Mouse (Mus musculus): ENCODE data around the gene Bmp2. TPM values are rescaled to one million over a fixed set of nuclear protein-coding genes. Genes with fewer than 3 reads are reported as not detected.

Gene Bmp2
- 3.2 and 3.6 TPM in 2 replicates for polyA plus RNA-seq (2015; fragmentation: Nextera tagmentation; extraction: Ambion mirVana)

DNA sequence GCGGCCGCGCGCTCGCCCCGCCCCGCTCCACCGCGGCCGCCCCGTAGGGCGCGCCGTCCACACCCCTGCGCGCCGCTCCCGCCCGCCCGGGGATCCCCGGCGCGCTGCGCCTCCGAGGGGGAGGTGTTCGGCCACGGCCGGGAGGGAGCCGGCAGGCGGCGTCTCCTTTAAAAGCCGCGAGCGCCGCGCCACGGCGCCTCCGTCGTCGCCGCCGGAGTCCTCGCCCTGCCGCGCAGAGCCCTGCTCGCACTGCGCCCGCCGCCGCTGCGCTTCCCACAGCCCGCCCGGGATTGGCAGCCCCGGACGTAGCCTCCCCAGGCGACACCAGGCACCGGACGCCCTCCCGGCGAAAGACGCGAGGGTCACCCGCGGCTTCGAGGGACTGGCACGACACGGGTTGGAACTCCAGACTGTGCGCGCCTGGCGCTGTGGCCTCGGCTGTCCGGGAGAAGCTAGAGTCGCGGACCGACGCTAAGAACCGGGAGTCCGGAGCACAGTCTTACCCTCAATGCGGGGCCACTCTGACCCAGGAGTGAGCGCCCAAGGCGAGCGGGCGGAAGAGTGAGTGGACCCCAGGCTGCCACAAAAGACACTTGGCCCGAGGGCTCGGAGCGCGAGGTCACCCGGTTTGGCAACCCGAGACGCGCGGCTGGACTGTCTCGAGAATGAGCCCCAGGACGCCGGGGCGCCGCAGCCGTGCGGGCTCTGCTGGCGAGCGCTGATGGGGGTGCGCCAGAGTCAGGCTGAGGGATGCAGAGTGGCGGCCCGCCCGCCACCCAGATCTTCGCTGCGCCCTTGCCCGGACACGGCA lies at the start of gene Bmp2:
TSS of gene Bmp2 (plus strand) at position 129 of the 811 bp plus-strand sequence.
- Histone ChIP-seq H3K27ac (ENCODE audit: low read length) (no peak within 1 kb of the TSS), H3K27me3 (ENCODE audit: control insufficient read depth, insufficient read depth, low read depth, low read length) (peaks cover 29% of the 10 kb centered on the region), H3K4me2 (ENCODE audit: low read length) (peak within 1 kb of the TSS; percentile 96), H3K9ac (ENCODE audit: low read depth, low read length) (peak within 1 kb of the TSS; percentile 73), H3K36me3 (ENCODE audit: control insufficient read depth, insufficient read depth, low read length) (no peaks in the 10 kb centered on the region), H3K4me3 (ENCODE audit: low read depth, low read length) (peak within 1 kb of the TSS; percentile 73), H3K4me1 (ENCODE audit: control insufficient read depth, insufficient read depth, low read length) (peaks cover 10% of the 10 kb centered on the region; the same call in 1 of the 2 replicates), H3K9me3 (replicated peaks; ENCODE audit: control insufficient read depth, low read length, poor library complexity, severe bottlenecking) (no peaks in the 10 kb centered on the region)
- under 1% methylated on average over 104 of the region's 110 CpGs for WGBS
- peak; percentile 79 for ATAC-seq

DNA sequence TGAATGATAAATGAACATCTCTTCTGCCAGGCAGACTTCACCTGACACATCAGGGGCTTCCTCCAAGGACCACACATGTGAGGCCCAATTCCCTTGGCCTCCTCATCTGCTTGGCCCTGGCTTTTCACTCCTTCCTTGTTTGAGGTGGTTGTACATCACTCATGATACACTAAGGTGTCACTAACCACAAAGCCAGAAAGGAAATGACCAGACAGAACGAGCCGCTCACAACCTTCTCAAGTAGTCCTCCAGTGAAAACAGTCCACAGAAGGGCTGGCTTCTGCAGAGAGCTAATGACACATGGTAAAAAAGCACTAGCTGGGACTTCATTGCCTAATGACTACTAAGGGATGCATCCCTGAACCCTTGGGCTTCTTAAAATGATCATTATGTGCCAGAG lies 46.3 kb upstream of the Bmp2 start:
- Histone ChIP-seq H3K9ac (ENCODE audit: low read depth, low read length) (no peak overlapping the region), H3K36me3 (ENCODE audit: control insufficient read depth, insufficient read depth, low read length) (no peaks in the 10 kb centered on the region), H3K27me3 (ENCODE audit: control insufficient read depth, insufficient read depth, low read depth, low read length) (no peaks in the 10 kb centered on the region), H3K27ac (ENCODE audit: low read length) (no peak overlapping the region), H3K4me3 (ENCODE audit: low read depth, low read length) (no peak overlapping the region), H3K4me2 (ENCODE audit: low read length) (no peak overlapping the region), H3K9me3 (replicated peaks; ENCODE audit: control insufficient read depth, low read length, poor library complexity, severe bottlenecking) (no peaks in the 10 kb centered on the region), H3K4me1 (ENCODE audit: control insufficient read depth, insufficient read depth, low read length) (no peaks in the 10 kb centered on the region)
- 96% methylated on average over 2 of the region's 2 CpGs for WGBS
- no peak for ATAC-seq

DNA sequence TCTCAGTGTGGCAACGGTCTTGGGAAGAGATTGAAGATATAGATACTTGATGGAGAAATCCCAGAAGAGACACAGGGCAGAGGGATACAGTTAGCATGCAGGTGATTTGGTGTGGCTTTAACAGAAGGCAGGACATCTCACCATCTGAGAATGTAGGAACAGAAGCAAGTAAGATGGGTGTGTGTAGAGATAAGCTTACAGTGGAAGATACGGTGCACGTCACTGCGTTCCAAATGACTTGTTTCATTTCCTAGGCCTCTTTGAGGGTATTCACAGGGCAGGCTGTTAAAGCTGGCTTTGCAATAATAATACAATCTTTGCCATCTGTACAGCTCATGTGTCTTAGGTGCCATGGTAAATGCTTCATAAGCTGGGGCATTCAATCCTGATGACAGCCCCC lies 44.9 kb upstream of the Bmp2 start:
- H3K4me2 ChIP-seq (ENCODE audit: low read length), result no peak overlapping the region
- H3K36me3 ChIP-seq (ENCODE audit: control insufficient read depth, insufficient read depth, low read length), result no peaks in the 10 kb centered on the region
- 89% methylated on average over 4 of the region's 4 CpGs for WGBS
- H3K9me3 ChIP-seq (replicated peaks; ENCODE audit: control insufficient read depth, low read length, poor library complexity, severe bottlenecking), result no peaks in the 10 kb centered on the region
- H3K27me3 ChIP-seq (ENCODE audit: control insufficient read depth, insufficient read depth, low read depth, low read length), result no peaks in the 10 kb centered on the region
- ATAC-seq, result no peak
- H3K27ac ChIP-seq (ENCODE audit: low read length), result no peak overlapping the region
- H3K9ac ChIP-seq (ENCODE audit: low read depth, low read length), result no peak overlapping the region
- H3K4me1 ChIP-seq (ENCODE audit: control insufficient read depth, insufficient read depth, low read length), result no peaks in the 10 kb centered on the region
- no peak overlapping the region for H3K4me3 ChIP-seq (ENCODE audit: low read depth, low read length)

DNA sequence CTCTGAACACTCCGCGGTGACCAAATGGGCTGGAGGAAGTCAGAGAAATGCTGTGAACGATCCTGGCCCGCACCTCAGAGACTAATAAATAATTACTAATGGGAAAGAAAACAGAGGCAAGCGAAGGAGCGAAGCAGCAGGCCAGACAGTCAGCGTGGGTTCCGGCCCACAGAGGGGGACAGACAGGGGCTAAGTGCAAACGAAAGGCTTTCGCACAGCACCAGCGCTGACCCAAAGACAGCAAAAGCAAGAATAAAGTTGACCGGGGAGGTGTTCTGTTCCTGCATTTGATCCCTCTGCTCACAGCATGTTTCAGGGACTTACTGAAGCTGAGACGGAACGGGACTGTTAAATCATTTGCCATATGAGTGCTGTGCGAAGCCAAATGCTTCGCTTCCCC lies 42.8 kb upstream of the Bmp2 start:
- Histone ChIP-seq H3K4me3 (ENCODE audit: low read depth, low read length) (no peak overlapping the region), H3K27ac (ENCODE audit: low read length) (no peak overlapping the region), H3K4me2 (ENCODE audit: low read length) (no peak overlapping the region), H3K27me3 (ENCODE audit: control insufficient read depth, insufficient read depth, low read depth, low read length) (no peaks in the 10 kb centered on the region), H3K36me3 (ENCODE audit: control insufficient read depth, insufficient read depth, low read length) (no peaks in the 10 kb centered on the region), H3K9ac (ENCODE audit: low read depth, low read length) (no peak overlapping the region), H3K9me3 (replicated peaks; ENCODE audit: control insufficient read depth, low read length, poor library complexity, severe bottlenecking) (no peaks in the 10 kb centered on the region), H3K4me1 (ENCODE audit: control insufficient read depth, insufficient read depth, low read length) (no peaks in the 10 kb centered on the region)
- ATAC-seq, result no peak
- 78% methylated on average over 16 of the region's 16 CpGs for WGBS

DNA sequence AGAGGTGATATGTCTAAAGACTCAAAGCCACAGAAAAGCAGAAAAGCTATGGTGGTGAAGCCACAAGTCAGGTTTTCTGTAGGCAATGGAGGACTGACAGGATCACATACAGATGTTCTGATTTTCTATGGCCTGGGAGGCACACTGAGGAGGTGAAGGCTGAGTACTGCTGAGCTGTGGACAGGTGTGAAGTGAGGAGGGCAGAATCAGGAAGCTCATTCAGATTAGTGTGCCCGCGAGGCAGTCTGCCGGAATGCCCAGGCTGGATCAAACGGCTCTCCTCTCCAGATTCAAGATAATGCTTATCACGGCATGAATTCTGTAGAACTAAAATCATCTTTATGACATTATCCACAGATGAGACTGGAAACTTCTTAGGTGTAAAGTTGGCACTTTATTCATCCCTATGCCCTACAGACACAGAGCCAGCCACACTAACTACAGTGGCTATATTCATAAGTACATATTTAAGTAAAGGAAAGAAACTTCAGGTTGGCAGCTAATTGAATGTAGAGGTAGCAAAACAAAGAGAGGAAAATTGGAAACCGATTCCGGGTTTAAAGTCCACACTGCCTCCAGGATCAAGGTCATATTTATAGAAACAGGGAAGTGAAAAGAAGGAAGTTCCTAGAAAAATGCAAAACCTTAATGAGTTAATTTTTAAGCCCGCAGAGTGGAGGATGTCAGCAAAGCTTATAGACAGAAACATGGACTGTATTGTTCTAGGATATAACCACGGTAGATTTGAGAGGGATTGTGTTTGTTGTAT lies 40.8 kb upstream of the Bmp2 start:
- 82% methylated on average over 9 of the region's 9 CpGs for WGBS
- ATAC-seq, result no peak

DNA sequence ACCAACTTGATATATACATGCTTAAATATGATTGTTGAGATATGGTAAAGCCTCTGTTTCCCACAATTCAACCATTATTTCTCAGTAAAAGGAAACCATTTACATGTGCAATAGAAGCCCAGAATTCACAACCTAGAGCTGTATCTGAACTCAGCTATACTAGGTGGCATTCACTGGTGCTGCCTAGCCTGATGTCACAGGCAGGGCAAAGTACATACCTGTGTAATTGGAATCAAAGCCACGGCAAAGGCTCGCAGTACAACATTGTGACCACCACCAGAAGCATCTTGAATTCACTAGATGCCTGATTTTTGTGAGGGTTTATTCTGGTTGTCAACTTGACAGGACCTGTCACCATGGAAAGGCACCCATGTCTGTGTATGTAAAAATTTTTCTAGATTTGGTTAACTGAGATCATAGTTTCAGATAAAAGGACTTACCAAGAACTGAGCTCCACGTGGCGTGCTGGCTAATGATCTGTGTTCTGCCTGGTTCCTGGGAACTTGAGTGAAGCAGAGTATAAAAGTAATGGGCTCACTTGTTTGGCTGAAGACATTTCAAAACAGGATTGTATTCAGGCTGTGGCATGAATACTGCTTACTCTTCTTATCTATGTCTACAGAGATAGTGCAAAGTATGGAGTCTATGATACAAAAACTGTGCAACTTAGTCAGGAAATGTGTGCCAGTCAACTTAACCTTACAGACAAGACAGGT lies 35.5 kb upstream of the Bmp2 start:
- H3K36me3 ChIP-seq (ENCODE audit: control insufficient read depth, insufficient read depth, low read length), result no peaks in the 10 kb centered on the region
- no peaks in the 10 kb centered on the region for H3K27me3 ChIP-seq (ENCODE audit: control insufficient read depth, insufficient read depth, low read depth, low read length)
- no peak for ATAC-seq
- no peaks in the 10 kb centered on the region for H3K4me1 ChIP-seq (ENCODE audit: control insufficient read depth, insufficient read depth, low read length)
- no peak overlapping the region for H3K27ac ChIP-seq (ENCODE audit: low read length)
- 95% methylated on average over 4 of the region's 4 CpGs for WGBS
- H3K9me3 ChIP-seq (replicated peaks; ENCODE audit: control insufficient read depth, low read length, poor library complexity, severe bottlenecking), result no peaks in the 10 kb centered on the region
- H3K4me3 ChIP-seq (ENCODE audit: low read depth, low read length), result no peak overlapping the region
- no peak overlapping the region for H3K9ac ChIP-seq (ENCODE audit: low read depth, low read length)
- H3K4me2 ChIP-seq (ENCODE audit: low read length), result no peak overlapping the region

More for the DNA sequence above, 40.8 kb upstream of the Bmp2 start:
- Histone ChIP-seq H3K27ac (ENCODE audit: low read length) (no peak overlapping the region), H3K4me1 (ENCODE audit: control insufficient read depth, insufficient read depth, low read length) (no peaks in the 10 kb centered on the region), H3K4me3 (ENCODE audit: low read depth, low read length) (no peak overlapping the region), H3K9me3 (replicated peaks; ENCODE audit: control insufficient read depth, low read length, poor library complexity, severe bottlenecking) (no peaks in the 10 kb centered on the region), H3K4me2 (ENCODE audit: low read length) (no peak overlapping the region), H3K9ac (ENCODE audit: low read depth, low read length) (no peak overlapping the region), H3K36me3 (ENCODE audit: control insufficient read depth, insufficient read depth, low read length) (no peaks in the 10 kb centered on the region), H3K27me3 (ENCODE audit: control insufficient read depth, insufficient read depth, low read depth, low read length) (no peaks in the 10 kb centered on the region)

DNA sequence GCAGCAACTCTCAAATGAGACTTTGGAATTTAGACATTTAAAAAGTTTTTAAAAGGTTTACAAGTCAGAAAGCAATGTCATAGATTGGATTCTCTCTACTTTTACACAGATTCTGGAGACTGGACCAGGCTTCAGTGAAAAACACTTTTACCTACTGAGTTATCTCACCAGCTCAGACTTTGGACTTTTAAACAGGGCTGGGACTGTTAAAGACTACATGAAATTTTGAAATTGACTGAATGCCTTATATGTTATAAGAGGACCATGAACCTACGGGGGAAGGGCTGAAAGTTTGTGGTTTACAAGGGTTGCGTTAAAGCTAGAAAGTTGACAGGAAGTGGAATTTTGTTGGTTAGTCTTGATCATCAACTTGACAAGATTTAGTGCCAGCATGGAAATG lies 34.1 kb upstream of the Bmp2 start:
- no peak for ATAC-seq
- Histone ChIP-seq H3K9me3 (replicated peaks; ENCODE audit: control insufficient read depth, low read length, poor library complexity, severe bottlenecking) (no peaks in the 10 kb centered on the region), H3K4me3 (ENCODE audit: low read depth, low read length) (no peak overlapping the region), H3K9ac (ENCODE audit: low read depth, low read length) (no peak overlapping the region), H3K27ac (ENCODE audit: low read length) (no peak overlapping the region), H3K36me3 (ENCODE audit: control insufficient read depth, insufficient read depth, low read length) (no peaks in the 10 kb centered on the region), H3K4me1 (ENCODE audit: control insufficient read depth, insufficient read depth, low read length) (no peaks in the 10 kb centered on the region), H3K27me3 (ENCODE audit: control insufficient read depth, insufficient read depth, low read depth, low read length) (no peaks in the 10 kb centered on the region), H3K4me2 (ENCODE audit: low read length) (no peak overlapping the region)
- 92% methylated on average over 2 of the region's 2 CpGs for WGBS

DNA sequence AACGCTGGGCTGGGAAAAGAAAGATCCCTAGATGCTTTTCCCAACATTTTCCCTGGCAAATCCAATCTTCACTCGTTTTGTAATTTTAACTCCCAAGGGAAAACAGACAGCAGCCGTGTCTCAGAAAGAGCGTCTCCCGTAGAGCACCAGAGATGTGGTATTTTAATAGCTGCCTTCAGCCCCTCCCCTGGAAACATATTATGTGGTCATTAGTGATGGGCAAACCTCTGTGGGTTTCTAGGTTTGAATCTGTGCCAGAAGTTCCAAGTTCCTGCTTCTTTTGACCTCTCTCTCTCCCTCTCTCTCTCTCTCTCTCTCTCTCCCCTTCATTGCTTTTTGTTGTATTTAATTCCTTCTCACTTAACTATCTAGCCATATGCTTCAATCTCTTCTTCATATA lies 30.8 kb upstream of the Bmp2 start:
- ATAC-seq, result no peak
- H3K36me3 ChIP-seq (ENCODE audit: control insufficient read depth, insufficient read depth, low read length), result no peaks in the 10 kb centered on the region
- H3K4me1 ChIP-seq (ENCODE audit: control insufficient read depth, insufficient read depth, low read length), result no peaks in the 10 kb centered on the region
- no peaks in the 10 kb centered on the region for H3K9me3 ChIP-seq (replicated peaks; ENCODE audit: control insufficient read depth, low read length, poor library complexity, severe bottlenecking)
- no peak overlapping the region for H3K9ac ChIP-seq (ENCODE audit: low read depth, low read length)
- H3K4me2 ChIP-seq (ENCODE audit: low read length), result no peak overlapping the region
- WGBS, result 65% methylated on average over 5 of the region's 5 CpGs
- no peak overlapping the region for H3K27ac ChIP-seq (ENCODE audit: low read length)
- no peaks in the 10 kb centered on the region for H3K27me3 ChIP-seq (ENCODE audit: control insufficient read depth, insufficient read depth, low read depth, low read length)
- no peak overlapping the region for H3K4me3 ChIP-seq (ENCODE audit: low read depth, low read length)
